Mouse (Mus musculus) urinary bladder, postnatal 4 days (tissue): ENCODE results near the gene Rassf8.

Experiments
- DNase-seq, 2 experiments: peaks; one replicate each; pipeline ENCODE4 v3.0.0; 2021 to 2022; ENCODE audit warnings: low spot score in 2 of 2

Rassf8 gene

GRCm38 (mm10) chr6:145747671-145748640 is 1.4 kb downstream of the Rassf8 start:
- DNase-seq = no peak

DNA sequence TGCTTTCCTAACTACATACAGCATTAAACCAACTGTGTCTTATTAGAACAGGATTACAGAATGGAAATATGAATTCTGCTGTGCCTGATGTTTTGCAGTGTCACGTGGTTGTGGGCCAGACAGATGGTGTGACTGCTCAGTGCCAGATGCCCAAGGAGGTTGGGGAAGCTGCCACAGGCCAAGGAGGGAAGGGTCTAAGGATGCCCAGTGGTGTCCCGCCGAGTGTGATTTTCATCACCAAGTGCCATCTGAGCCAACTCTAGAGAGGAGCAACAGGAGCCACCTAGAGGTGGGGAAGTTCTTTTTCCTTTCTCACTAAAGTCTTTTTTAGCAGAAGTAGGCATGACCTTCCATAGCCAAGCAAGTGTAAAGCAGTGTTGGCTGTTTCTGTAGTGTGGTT is 3.8 kb downstream of the Rassf8 start:
- no peak for DNase-seq

- no peak for DNase-seq
Observed at GRCm38 (mm10) chr6:145753296-145753695, 6.7 kb downstream of the Rassf8 start.

- DNase-seq = no peak
Observed at GRCm38 (mm10) chr6:145754416-145754815, 7.9 kb downstream of the Rassf8 start.

DNA sequence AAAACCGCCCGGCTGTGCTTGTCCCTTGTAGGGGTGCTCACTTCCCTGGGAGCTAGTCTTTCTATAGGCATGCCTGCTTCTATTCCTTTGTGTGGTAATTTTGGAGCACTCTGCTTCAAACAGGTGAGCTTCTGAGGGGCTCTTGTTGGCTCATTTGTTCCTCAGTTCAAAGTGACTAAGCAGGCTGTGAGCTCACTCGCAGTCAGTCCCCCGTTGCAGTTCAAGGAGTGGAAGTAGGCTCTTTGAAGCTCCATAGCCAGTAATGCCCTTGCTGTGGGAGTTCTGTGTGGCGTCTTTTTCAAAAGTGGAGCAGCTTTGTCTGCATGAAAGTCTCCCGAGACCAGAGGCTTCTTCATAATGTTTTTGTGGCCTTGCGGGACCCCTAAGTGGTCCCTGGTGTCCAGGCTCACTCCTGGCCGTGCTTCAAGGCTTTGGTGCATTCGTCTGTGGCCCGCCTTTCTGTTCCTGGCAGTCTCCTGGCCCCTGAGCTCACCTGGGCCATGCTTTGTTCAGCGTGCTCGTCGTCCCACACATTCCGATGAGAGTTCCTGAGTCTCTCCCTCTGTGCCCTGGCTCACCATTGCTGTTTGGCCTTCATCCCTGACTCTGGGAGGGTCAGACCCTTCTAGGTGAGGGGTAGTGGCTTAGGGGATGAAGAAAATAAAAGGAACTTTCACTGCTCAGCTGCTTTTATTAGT is 9.5 kb downstream of the Rassf8 start:
- DNase-seq = no peak

- DNase-seq = no peak
Observed at GRCm38 (mm10) chr6:145756640-145757005, 10.1 kb downstream of the Rassf8 start.

- DNase-seq = no peak
Observed at GRCm38 (mm10) chr6:145757346-145757745, 10.8 kb downstream of the Rassf8 start.

GRCm38 (mm10) chr6:145758685-145759084 is 12.1 kb downstream of the Rassf8 start:
- no peak for DNase-seq

- no peak for DNase-seq
Observed at GRCm38 (mm10) chr6:145759432-145759831, 12.9 kb downstream of the Rassf8 start.

DNA sequence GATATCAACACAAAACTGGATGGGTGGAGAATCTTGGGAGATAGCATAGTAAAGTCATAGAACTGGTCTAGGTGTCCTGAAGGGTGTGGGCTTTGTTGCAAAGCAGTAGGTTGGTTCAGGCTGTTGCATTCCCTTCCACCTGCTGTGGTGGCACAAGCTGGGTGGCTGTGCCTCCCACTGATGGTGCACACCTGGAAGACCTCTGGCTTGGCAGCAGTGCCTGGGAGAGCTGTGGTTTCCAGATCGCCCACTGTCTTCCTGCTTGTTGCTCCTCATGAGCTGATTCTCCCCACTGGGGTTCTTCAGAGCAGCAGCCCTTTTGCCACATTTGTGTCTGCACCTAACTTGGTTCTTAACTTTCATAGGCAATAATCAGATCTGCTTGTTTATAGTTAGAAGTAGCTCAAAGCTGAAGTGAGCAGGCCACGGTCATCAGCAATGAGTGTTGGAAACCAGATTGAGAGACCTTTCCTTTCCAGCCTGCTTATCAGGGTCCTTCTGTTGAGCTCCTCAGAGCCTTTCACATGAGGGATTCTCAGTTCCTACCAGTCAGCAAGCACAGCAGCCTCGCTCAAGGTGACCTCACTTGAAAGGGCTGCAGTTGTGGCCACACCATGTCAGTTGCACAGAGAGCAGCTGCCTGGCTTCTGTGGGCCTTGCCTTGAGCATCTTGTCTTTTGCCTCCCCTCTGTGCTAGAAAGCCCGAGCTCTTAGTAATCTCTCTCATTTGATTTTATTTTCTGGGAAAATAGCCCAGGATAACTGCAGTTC is 13.9 kb downstream of the Rassf8 start:
- no peak for DNase-seq

GRCm38 (mm10) chr6:145761151-145761935 is 14.8 kb downstream of the Rassf8 start:
- DNase-seq = no peak

DNA sequence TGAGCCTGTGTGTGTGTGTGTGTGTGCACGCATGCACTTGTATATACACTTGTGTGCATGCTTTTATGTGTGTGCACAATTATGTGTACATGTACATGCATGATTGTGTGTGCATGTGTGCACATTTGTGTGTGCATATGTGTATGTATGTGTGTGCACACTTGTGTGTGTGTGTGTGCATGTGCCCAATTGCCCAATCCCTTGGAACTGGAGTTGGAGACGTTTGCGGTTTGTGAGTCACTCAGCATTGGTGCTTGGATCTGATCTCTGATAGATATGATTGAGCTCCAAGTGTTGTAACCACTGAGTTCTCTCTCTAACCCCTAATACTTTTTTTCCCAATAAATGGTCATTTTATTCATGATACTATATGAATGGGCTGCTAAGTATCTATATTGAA is 15.5 kb downstream of the Rassf8 start:
- DNase-seq = no peak

DNA sequence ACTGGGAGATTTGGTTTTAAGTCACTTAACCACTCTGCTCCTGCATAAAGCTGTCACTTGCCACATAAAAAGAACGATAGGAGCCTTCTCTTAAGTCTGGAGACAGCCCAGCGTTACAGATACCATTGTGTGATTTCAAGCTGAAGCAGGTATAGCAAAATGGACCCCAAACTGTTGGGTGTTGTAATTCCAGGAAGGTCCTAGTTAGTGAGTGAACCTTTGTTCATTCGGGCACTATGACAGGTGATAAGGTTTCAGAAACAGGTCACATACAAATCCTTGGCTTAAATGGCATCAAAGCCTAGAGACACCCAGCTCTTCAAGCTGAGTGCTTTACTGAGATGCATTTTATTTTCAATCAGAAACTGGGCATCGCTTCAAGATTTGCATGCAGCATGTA is 16.5 kb downstream of the Rassf8 start:
- DNase-seq = no peak

- no peak for DNase-seq
Observed at GRCm38 (mm10) chr6:145765011-145765410, 18.5 kb downstream of the Rassf8 start.

- DNase-seq = no peak
Observed at GRCm38 (mm10) chr6:145766971-145767370, 20.4 kb downstream of the Rassf8 start.

- no peak for DNase-seq
Observed at GRCm38 (mm10) chr6:145767637-145768036, 21.1 kb downstream of the Rassf8 start.

GRCm38 (mm10) chr6:145768671-145769292 is 22.2 kb downstream of the Rassf8 start:
- DNase-seq = peak in 1 of 2 experiments; percentile 49

GRCm38 (mm10) chr6:145769855-145770254 is 23.3 kb downstream of the Rassf8 start:
- DNase-seq = no peak

GRCm38 (mm10) chr6:145770272-145771000 is 23.9 kb downstream of the Rassf8 start:
- DNase-seq = peak in 1 of 2 experiments; percentile 15

DNA sequence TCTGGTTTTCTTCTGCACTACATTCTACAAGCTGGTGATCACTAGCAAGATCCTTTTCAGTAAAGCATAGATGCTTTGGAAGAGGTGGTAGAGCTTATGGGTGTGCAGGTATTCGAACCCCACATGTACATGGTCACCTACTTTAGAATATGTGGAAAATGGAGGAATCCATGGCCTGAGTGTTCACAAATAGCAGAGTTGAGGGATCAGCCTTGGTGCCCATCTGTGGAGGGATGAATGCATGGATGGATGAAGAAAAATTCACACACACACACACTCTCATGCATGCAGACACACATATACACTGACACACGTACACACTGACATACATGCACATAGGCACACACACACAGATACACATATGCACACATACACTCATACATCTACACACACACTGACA is 27.9 kb downstream of the Rassf8 start:
- no peak for DNase-seq
